Mouse (Mus musculus) cortical plate, adult 2 months (tissue): Measurements from ENCODE around the gene Erg.

Experiments
- CTCF ChIP-seq: fragments of 200-500 bp; IDR thresholded peaks from 2 replicates; pipeline ENCODE4 v1.5.1; 2011; ENCODE audit warnings: mild to moderate bottlenecking, control low read depth, low read length; ENCODE audit not compliant: insufficient read depth; ENCODE audit errors: extremely low read depth
- POLR2A ChIP-seq: fragments of 200-500 bp; IDR thresholded peaks from 2 replicates; pipeline ENCODE4 v1.6.1; 2011; ENCODE audit warnings: mild to moderate bottlenecking, low read length, control low read depth; ENCODE audit not compliant: insufficient read depth; ENCODE audit errors: extremely low read depth

GRCm38 (mm10) chr16:95415921-95416320, 170.5 kb downstream of the Erg start:
- no peak for TF ChIP-seq CTCF
- TF ChIP-seq POLR2A: no peak
